Mouse (Mus musculus): ENCODE measurements around the gene Ube4b. TPM values are rescaled to one million over a fixed set of nuclear protein-coding genes. Genes with fewer than 3 reads are reported as not detected.

The Ube4b gene
- polyA plus RNA-seq, 1 experiment from 2014 or later = 29.6 TPM

DNA sequence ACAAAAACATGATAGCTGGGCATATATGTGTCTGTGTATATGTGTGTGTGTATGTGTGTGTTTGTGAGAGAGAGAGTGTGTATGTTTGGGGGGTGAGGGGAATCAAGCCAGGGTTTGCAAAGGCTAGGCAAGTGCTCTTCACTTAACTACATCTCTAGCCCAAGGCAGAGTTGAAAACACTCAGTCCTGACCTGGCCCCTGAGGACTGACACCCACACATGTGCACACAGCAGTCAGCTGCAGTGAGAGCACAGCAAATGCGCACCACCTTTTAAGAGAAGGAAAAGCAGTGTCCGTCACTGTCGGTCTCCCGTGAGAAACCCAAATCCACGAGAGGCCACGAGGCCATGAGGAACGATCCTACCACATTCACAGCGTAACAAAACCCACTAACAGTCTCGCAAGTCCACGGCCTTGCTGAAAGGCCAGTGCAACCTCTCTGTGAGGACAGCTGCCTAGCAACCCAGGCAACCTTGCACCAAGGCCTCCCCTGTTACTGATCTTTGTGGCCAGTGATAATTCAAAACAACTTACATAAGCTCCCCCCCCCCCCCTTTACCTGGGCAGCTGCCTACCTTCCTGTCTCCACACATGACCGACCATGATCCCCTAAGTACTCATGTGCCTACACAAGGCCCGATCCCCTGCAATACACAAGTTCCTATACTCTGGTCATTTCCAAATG, 33.1 kb downstream of the Ube4b start:
- no peak overlapping the region for H3K27ac ChIP-seq (replicated peaks in 1 of 2; ENCODE audit: control insufficient read depth in 1 of 2, insufficient read depth in 1 of 2, low read depth in 2 of 2, low read length in 2 of 2)
- H3K4me3 ChIP-seq (ENCODE audit: control insufficient read depth in 1 of 2, insufficient read depth in 1 of 2, low read depth in 1 of 2, low read length in 2 of 2) = no peak overlapping the region
- H3K27me3 ChIP-seq (ENCODE audit: control insufficient read depth, insufficient read depth, low read length) = no peaks in the 10 kb centered on the region
- peaks cover 36% of the 10 kb centered on the region for H3K36me3 ChIP-seq (ENCODE audit: control insufficient read depth, insufficient read depth, low read length)
- no peak overlapping the region for H3K4me2 ChIP-seq (ENCODE audit: low read length)
- H3K9ac ChIP-seq (ENCODE audit: low read length) = no peak overlapping the region
- WGBS = 86% methylated on average over 12 of the region's 12 CpGs
- no peaks in the 10 kb centered on the region for H3K9me3 ChIP-seq (ENCODE audit: control insufficient read depth, low read length)
- H3K4me1 ChIP-seq (ENCODE audit: control insufficient read depth in 2 of 2, insufficient read depth in 2 of 2, low read length in 2 of 2) = peaks cover 14 to 50% of the 10 kb centered on the region in 2 experiments
- no peak for ATAC-seq (ENCODE audit: insufficient number of reproducible peaks, insufficient read depth, low FRiP score, low read depth)

DNA sequence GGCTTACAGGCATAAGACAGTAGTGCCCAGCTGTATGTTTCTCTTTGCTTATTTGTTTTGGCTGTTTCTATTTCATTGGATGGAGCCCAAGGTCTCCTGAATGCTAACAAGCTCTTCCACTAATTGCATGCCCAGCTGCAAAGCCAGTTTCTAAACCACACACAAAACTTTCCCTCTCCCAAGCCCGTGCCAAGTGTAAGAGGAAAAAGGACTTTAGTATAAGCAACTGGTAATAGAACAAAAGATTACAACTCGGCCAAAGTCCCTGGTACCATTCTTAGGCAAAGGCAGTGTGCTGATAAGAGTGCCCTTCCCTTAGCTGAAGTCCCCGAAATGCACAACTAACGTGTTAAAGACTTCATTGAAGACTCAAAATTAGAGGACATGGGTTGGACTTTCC, 34.2 kb downstream of the Ube4b start:
- Histone ChIP-seq H3K9me3 (ENCODE audit: control insufficient read depth, low read length) (no peaks in the 10 kb centered on the region), H3K4me1 (ENCODE audit: control insufficient read depth in 2 of 2, insufficient read depth in 2 of 2, low read length in 2 of 2) (peaks cover 8 to 41% of the 10 kb centered on the region in 2 experiments), H3K9ac (ENCODE audit: low read length) (no peak overlapping the region), H3K4me2 (ENCODE audit: low read length) (no peak overlapping the region), H3K27me3 (ENCODE audit: control insufficient read depth, insufficient read depth, low read length) (no peaks in the 10 kb centered on the region), H3K27ac (replicated peaks in 1 of 2; ENCODE audit: control insufficient read depth in 1 of 2, insufficient read depth in 1 of 2, low read depth in 2 of 2, low read length in 2 of 2) (0 out of 4 replicates have a peak overlapping the region, but pooled peaks of 1 of the 2 experiments have one; percentile 2), H3K4me3 (ENCODE audit: control insufficient read depth in 1 of 2, insufficient read depth in 1 of 2, low read depth in 1 of 2, low read length in 2 of 2) (no peak overlapping the region), H3K36me3 (ENCODE audit: control insufficient read depth, insufficient read depth, low read length) (peaks cover 27% of the 10 kb centered on the region)
- ATAC-seq (ENCODE audit: insufficient number of reproducible peaks, insufficient read depth, low FRiP score, low read depth) = no peak
- WGBS = 36% methylated on average over 4 of the region's 4 CpGs

DNA sequence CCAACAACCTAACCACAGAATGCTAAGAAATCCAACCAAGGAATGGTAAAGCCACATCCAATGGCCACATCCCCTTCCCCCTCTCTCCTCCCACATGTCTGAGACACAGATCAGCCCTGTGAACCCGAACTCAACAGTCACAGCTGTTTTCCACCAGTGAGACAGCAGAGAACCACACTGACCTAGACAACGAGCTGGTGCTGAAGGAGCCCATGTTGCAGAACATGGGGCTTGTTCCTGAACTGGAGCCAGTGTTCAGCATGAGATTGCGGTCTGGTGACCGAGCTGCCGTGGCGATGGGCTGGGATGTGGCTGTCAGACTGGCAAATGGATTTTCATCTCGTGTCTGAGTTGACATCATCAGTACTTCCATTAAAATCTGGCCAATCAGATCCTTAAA, 45.5 kb downstream of the Ube4b start:
- H3K27ac ChIP-seq (replicated peaks in 1 of 2; ENCODE audit: control insufficient read depth in 1 of 2, insufficient read depth in 1 of 2, low read depth in 2 of 2, low read length in 2 of 2) = no peak overlapping the region
- peaks cover 2 to 4% of the 10 kb centered on the region in 2 experiments; a peak in 2 of 4 replicates for H3K4me1 ChIP-seq (ENCODE audit: control insufficient read depth in 2 of 2, insufficient read depth in 2 of 2, low read length in 2 of 2)
- 85% methylated on average over 7 of the region's 7 CpGs for WGBS
- no peak overlapping the region for H3K4me3 ChIP-seq (ENCODE audit: control insufficient read depth in 1 of 2, insufficient read depth in 1 of 2, low read depth in 1 of 2, low read length in 2 of 2)
- H3K4me2 ChIP-seq (ENCODE audit: low read length) = no peak overlapping the region
- no peak overlapping the region for H3K9ac ChIP-seq (ENCODE audit: low read length)
- ATAC-seq (ENCODE audit: insufficient number of reproducible peaks, insufficient read depth, low FRiP score, low read depth) = no peak
- no peaks in the 10 kb centered on the region for H3K9me3 ChIP-seq (ENCODE audit: control insufficient read depth, low read length)
- no peaks in the 10 kb centered on the region for H3K27me3 ChIP-seq (ENCODE audit: control insufficient read depth, insufficient read depth, low read length)
- H3K36me3 ChIP-seq (ENCODE audit: control insufficient read depth, insufficient read depth, low read length) = peaks cover 98% of the 10 kb centered on the region

DNA sequence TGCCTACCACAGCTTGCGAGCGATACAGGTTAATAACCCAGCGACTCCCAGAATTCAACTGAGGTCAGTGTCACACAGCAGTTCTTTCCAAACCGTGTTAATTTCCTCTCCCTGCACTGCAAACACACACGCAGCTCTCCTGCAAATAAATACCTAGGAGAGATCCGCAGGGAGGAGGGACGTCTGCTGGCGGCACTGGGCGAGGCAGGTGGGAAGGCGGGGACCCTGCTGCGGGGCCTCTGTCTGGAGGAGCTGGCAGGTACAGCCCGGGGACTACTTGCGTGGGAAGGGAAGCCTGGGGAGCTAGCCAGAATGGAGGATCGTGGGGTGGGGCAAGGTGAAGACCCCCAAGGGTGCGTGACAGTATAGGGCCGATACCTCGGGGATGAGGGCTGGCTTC, 46.7 kb downstream of the Ube4b start:
- no peaks in the 10 kb centered on the region for H3K9me3 ChIP-seq (ENCODE audit: control insufficient read depth, low read length)
- H3K4me2 ChIP-seq (ENCODE audit: low read length) = no peak overlapping the region
- peaks cover 98% of the 10 kb centered on the region for H3K36me3 ChIP-seq (ENCODE audit: control insufficient read depth, insufficient read depth, low read length)
- H3K27me3 ChIP-seq (ENCODE audit: control insufficient read depth, insufficient read depth, low read length) = no peaks in the 10 kb centered on the region
- H3K9ac ChIP-seq (ENCODE audit: low read length) = no peak overlapping the region
- H3K27ac ChIP-seq (replicated peaks in 1 of 2; ENCODE audit: control insufficient read depth in 1 of 2, insufficient read depth in 1 of 2, low read depth in 2 of 2, low read length in 2 of 2) = no peak overlapping the region
- 91% methylated on average over 17 of the region's 17 CpGs for WGBS
- H3K4me3 ChIP-seq (ENCODE audit: control insufficient read depth in 1 of 2, insufficient read depth in 1 of 2, low read depth in 1 of 2, low read length in 2 of 2) = no peak overlapping the region
- H3K4me1 ChIP-seq (ENCODE audit: control insufficient read depth in 2 of 2, insufficient read depth in 2 of 2, low read length in 2 of 2) = peaks cover 2 to 4% of the 10 kb centered on the region in 2 experiments; a peak in 2 of 4 replicates
- ATAC-seq (ENCODE audit: insufficient number of reproducible peaks, insufficient read depth, low FRiP score, low read depth) = no peak

DNA sequence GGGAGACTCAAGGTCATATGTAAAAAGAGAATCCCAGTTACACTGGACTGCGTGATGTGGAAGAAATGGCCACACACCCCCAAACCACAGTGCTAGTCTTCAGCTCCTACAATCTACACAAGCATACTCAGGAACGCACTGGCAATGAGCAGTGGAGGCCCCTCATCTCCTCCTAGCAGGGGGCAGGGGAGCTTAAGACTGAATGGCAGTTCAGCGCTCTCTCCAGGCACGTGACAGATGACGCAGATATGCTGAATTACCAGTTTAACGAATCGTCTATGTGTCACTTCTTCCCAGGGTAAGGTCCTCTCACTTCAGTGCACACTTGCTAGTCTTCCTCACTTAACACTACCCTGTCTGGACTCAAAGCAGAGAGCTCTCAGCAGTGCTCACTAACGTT, 47.7 kb downstream of the Ube4b start:
- 63% methylated on average over 8 of the region's 8 CpGs for WGBS
- peaks cover 98% of the 10 kb centered on the region for H3K36me3 ChIP-seq (ENCODE audit: control insufficient read depth, insufficient read depth, low read length)

DNA sequence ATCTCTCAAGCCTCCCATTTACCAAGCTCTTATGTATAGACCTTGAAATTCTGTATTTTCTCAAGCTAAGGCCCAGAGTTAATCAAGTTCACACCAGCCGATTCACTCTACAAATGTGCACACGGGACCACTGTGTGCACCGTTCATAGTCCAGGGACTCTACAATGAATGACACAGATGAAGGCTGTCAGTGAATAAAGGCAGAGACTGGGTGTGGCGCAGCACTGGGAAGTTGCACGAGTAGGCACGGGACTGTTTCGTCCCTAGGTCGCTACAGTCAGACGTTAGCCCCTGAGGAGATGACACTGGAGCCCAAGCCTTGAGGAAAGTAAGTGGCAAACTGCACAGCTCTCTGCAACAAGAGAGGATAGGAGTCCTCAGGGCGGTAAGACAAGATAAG, 50.5 kb downstream of the Ube4b start:
- 82% methylated on average over 10 of the region's 10 CpGs for WGBS
- no peaks in the 10 kb centered on the region for H3K9me3 ChIP-seq (ENCODE audit: control insufficient read depth, low read length)
- no peak overlapping the region for H3K9ac ChIP-seq (ENCODE audit: low read length)
- H3K36me3 ChIP-seq (ENCODE audit: control insufficient read depth, insufficient read depth, low read length) = peaks cover 98% of the 10 kb centered on the region
- no peak for ATAC-seq (ENCODE audit: insufficient number of reproducible peaks, insufficient read depth, low FRiP score, low read depth)
- no peak overlapping the region for H3K4me2 ChIP-seq (ENCODE audit: low read length)
- H3K4me3 ChIP-seq (ENCODE audit: control insufficient read depth in 1 of 2, insufficient read depth in 1 of 2, low read depth in 1 of 2, low read length in 2 of 2) = no peak overlapping the region
- no peaks in the 10 kb centered on the region for H3K27me3 ChIP-seq (ENCODE audit: control insufficient read depth, insufficient read depth, low read length)
- H3K27ac ChIP-seq (replicated peaks in 1 of 2; ENCODE audit: control insufficient read depth in 1 of 2, insufficient read depth in 1 of 2, low read depth in 2 of 2, low read length in 2 of 2) = no peak overlapping the region
- peaks cover 2 to 4% of the 10 kb centered on the region in 2 experiments; a peak in 2 of 4 replicates for H3K4me1 ChIP-seq (ENCODE audit: control insufficient read depth in 2 of 2, insufficient read depth in 2 of 2, low read length in 2 of 2)

More for the DNA sequence above, 47.7 kb downstream of the Ube4b start:
- H3K4me3 ChIP-seq (ENCODE audit: control insufficient read depth in 1 of 2, insufficient read depth in 1 of 2, low read depth in 1 of 2, low read length in 2 of 2) = no peak overlapping the region
- no peaks in the 10 kb centered on the region for H3K27me3 ChIP-seq (ENCODE audit: control insufficient read depth, insufficient read depth, low read length)
- H3K4me1 ChIP-seq (ENCODE audit: control insufficient read depth in 2 of 2, insufficient read depth in 2 of 2, low read length in 2 of 2) = peaks cover 2 to 4% of the 10 kb centered on the region in 2 experiments; a peak in 2 of 4 replicates
- no peak overlapping the region for H3K9ac ChIP-seq (ENCODE audit: low read length)
- H3K4me2 ChIP-seq (ENCODE audit: low read length) = no peak overlapping the region
- no peaks in the 10 kb centered on the region for H3K9me3 ChIP-seq (ENCODE audit: control insufficient read depth, low read length)
- no peak for ATAC-seq (ENCODE audit: insufficient number of reproducible peaks, insufficient read depth, low FRiP score, low read depth)
- no peak overlapping the region for H3K27ac ChIP-seq (replicated peaks in 1 of 2; ENCODE audit: control insufficient read depth in 1 of 2, insufficient read depth in 1 of 2, low read depth in 2 of 2, low read length in 2 of 2)

DNA sequence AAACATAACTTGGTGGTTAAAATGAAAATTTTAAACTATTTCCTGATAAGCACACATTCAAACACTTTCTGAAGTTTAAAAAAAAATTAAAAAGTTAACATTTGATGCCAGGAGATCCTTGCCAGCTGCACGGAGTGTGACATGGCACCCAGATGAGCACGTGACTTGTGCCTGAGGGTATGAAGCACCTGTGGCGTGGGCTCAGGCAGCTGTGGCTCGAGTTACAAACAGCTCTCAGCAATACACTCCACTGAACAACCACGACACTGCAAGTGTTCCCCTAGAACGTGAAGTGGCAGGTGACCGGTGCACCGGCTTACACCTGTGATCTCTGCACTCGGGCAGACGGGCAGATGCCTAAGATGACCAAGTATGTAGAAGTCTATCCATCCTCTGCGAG, 51.9 kb downstream of the Ube4b start:
- ATAC-seq (ENCODE audit: insufficient number of reproducible peaks, insufficient read depth, low FRiP score, low read depth) = no peak
- H3K27me3 ChIP-seq (ENCODE audit: control insufficient read depth, insufficient read depth, low read length) = no peaks in the 10 kb centered on the region
- peaks cover 2 to 4% of the 10 kb centered on the region in 2 experiments; a peak in 2 of 4 replicates for H3K4me1 ChIP-seq (ENCODE audit: control insufficient read depth in 2 of 2, insufficient read depth in 2 of 2, low read length in 2 of 2)
- no peak overlapping the region for H3K4me3 ChIP-seq (ENCODE audit: control insufficient read depth in 1 of 2, insufficient read depth in 1 of 2, low read depth in 1 of 2, low read length in 2 of 2)
- no peak overlapping the region for H3K9ac ChIP-seq (ENCODE audit: low read length)
- H3K27ac ChIP-seq (replicated peaks in 1 of 2; ENCODE audit: control insufficient read depth in 1 of 2, insufficient read depth in 1 of 2, low read depth in 2 of 2, low read length in 2 of 2) = no peak overlapping the region
- peaks cover 98% of the 10 kb centered on the region for H3K36me3 ChIP-seq (ENCODE audit: control insufficient read depth, insufficient read depth, low read length)
- WGBS = 81% methylated on average over 11 of the region's 11 CpGs
- no peaks in the 10 kb centered on the region for H3K9me3 ChIP-seq (ENCODE audit: control insufficient read depth, low read length)
- H3K4me2 ChIP-seq (ENCODE audit: low read length) = no peak overlapping the region

DNA sequence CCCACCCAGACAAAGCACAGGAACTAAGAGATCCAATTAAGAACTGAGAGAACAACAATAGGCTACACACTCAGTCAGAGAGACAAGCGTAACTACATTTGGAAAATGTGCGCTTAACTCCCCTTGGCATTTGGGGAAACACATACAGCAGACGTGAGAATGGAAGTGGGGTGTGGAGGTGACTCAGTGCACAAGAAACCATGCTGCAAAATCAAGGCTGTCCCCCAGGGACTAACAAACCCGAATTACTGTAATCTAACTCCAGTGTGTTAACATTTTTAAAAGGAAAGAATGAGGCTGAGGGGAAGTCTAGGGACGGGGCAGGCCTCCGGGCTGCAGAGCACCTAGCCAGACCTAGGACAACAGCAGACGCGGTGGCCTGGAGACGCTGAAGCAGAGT, 52.6 kb downstream of the Ube4b start:
- Histone ChIP-seq H3K4me2 (ENCODE audit: low read length) (no peak overlapping the region), H3K4me1 (ENCODE audit: control insufficient read depth in 2 of 2, insufficient read depth in 2 of 2, low read length in 2 of 2) (peaks cover 2 to 4% of the 10 kb centered on the region in 2 experiments; a peak in 2 of 4 replicates), H3K9ac (ENCODE audit: low read length) (no peak overlapping the region), H3K4me3 (ENCODE audit: control insufficient read depth in 1 of 2, insufficient read depth in 1 of 2, low read depth in 1 of 2, low read length in 2 of 2) (no peak overlapping the region), H3K36me3 (ENCODE audit: control insufficient read depth, insufficient read depth, low read length) (peaks cover 98% of the 10 kb centered on the region), H3K9me3 (ENCODE audit: control insufficient read depth, low read length) (no peaks in the 10 kb centered on the region), H3K27me3 (ENCODE audit: control insufficient read depth, insufficient read depth, low read length) (no peaks in the 10 kb centered on the region), H3K27ac (replicated peaks in 1 of 2; ENCODE audit: control insufficient read depth in 1 of 2, insufficient read depth in 1 of 2, low read depth in 2 of 2, low read length in 2 of 2) (no peak overlapping the region)
- ATAC-seq (ENCODE audit: insufficient number of reproducible peaks, insufficient read depth, low FRiP score, low read depth) = no peak
- WGBS = 77% methylated on average over 9 of the region's 9 CpGs
